Mouse (Mus musculus) kidney, postnatal 10 days (tissue): ENCODE measurements around the gene Tmem115.
"Not testable (repeated sequence)": the region's sequence is repeated elsewhere in the genome, so short reads cannot be mapped to it uniquely, and the experiment has no call there.

ENCODE experiments used
- DNase-seq: peaks from one replicate; pipeline ENCODE4 v3.0.0; 2021; ENCODE audit warnings: mixed read lengths

Tmem115 gene

GRCm38 (mm10) chr9:107573774-107574173 is 40.0 kb downstream of the Tmem115 start:
- DNase-seq = not testable (repeated sequence)

GRCm38 (mm10) chr9:107575579-107576356 is 42.0 kb downstream of the Tmem115 start:
- peak; percentile 25 for DNase-seq

- DNase-seq = peak; percentile 93
Measured at GRCm38 (mm10) chr9:107576357-107577107, 42.8 kb downstream of the Tmem115 start, which contains the start of gene Hyal1. TSS of gene Hyal1 (plus strand) at chr9:107576927.

- peak; percentile 36 for DNase-seq
Measured at GRCm38 (mm10) chr9:107577871-107578270, 44.1 kb downstream of the Tmem115 start.

- DNase-seq = no peak
Measured at GRCm38 (mm10) chr9:107578587-107578986, 44.8 kb downstream of the Tmem115 start, which contains the start of gene Naa80. TSS of gene Naa80 (plus strand) at chr9:107578887.

GRCm38 (mm10) chr9:107579023-107579900 is 45.5 kb downstream of the Tmem115 start:
- DNase-seq = no peak

GRCm38 (mm10) chr9:107580501-107581317 is 47.0 kb downstream of the Tmem115 start, which contains the start of gene Hyal3:
TSS of gene Hyal3 (plus strand) at chr9:107580818.
- DNase-seq = peak; percentile 94

- DNase-seq = no peak
Measured at GRCm38 (mm10) chr9:107581584-107581983, 47.8 kb downstream of the Tmem115 start.

- DNase-seq = peak; percentile 29
Measured at GRCm38 (mm10) chr9:107582509-107583062, 48.8 kb downstream of the Tmem115 start.

- DNase-seq = no peak
Measured at GRCm38 (mm10) chr9:107583174-107583573, 49.4 kb downstream of the Tmem115 start.

GRCm38 (mm10) chr9:107586504-107586903 is 52.8 kb downstream of the Tmem115 start:
- DNase-seq = no peak

- DNase-seq = peak; percentile 98
Measured at GRCm38 (mm10) chr9:107586974-107587832, 53.5 kb downstream of the Tmem115 start, which contains the start of gene Ifrd2. TSS of gene Ifrd2 (plus strand) at chr9:107587642.

- peak; percentile 71 for DNase-seq
Measured at GRCm38 (mm10) chr9:107587833-107588639, 54.3 kb downstream of the Tmem115 start.
